Mouse (Mus musculus) heart, embryonic 10.5 days (tissue): ENCODE data around the gene Stxbp6. TPM values are rescaled to one million over a fixed set of nuclear protein-coding genes. Genes with fewer than 3 reads are reported as not detected.
"Not testable (repeated sequence)": the region's sequence is repeated elsewhere in the genome, so short reads cannot be mapped to it uniquely, and the experiment has no call there.

Source experiments
- DNase-seq: peaks from one replicate; pipeline ENCODE4 v3.0.0-alpha.2; 2017; ENCODE audit warnings: low spot score
- H3K27ac ChIP-seq: fragments of 300-500 bp; sonication (generic); 2 replicates; pipeline ENCODE4 v1.5.1; 2016; ENCODE audit warnings: mild to moderate bottlenecking
- H3K27me3 ChIP-seq: fragments of 300-500 bp; sonication (generic); 2 replicates; pipeline ENCODE4 v1.6.1; 2016; ENCODE audit warnings: mild to moderate bottlenecking; ENCODE audit not compliant: poor library complexity, insufficient read depth, severe bottlenecking
- H3K36me3 ChIP-seq: fragments of 300-500 bp; sonication (generic); 2 replicates; pipeline ENCODE4 v1.6.1; 2016; ENCODE audit warnings: mild to moderate bottlenecking, moderate library complexity
- H3K4me1 ChIP-seq: fragments of 300-500 bp; sonication (generic); 2 replicates; pipeline ENCODE4 v1.6.1; 2016; ENCODE audit warnings: mild to moderate bottlenecking
- H3K4me3 ChIP-seq: fragments of 300-500 bp; sonication (generic); 2 replicates; pipeline ENCODE4 v1.5.1; 2016; ENCODE audit warnings: mild to moderate bottlenecking, moderate library complexity
- H3K9me3 ChIP-seq: fragments of 300-500 bp; sonication (generic); 2 replicates; pipeline ENCODE4 v1.6.1; 2016; ENCODE audit warnings: mild to moderate bottlenecking, moderate library complexity
- WGBS: fragments of 180-500 bp; shearing (Covaris S2); methylation state at CpG from one replicate; pipeline ENCODE4 v1.1.7; 2016; 5-methylcytosine and 5-hydroxymethylcytosine counted together
- polyA plus RNA-seq: library from polyadenylated mRNA; unstranded; fragments of >200 nt; fragmentation: Nextera tagmentation; extraction: Ambion mirVana; gene quantifications from 2 replicates; pipeline ENCODE4 v1.2.1, GENCODE M21; 2016

Stxbp6 gene
- 11.0 and 15.6 TPM in 2 replicates for polyA plus RNA-seq

- no peaks in the 10 kb centered on the region for H3K27me3 ChIP-seq
- peak; percentile 82 for DNase-seq
- peak within 1 kb of the TSS; percentile 87 for H3K4me3 ChIP-seq
- H3K9me3 ChIP-seq = no peaks in the 10 kb centered on the region
- peak within 1 kb of the TSS; percentile 94 for H3K27ac ChIP-seq
- no peaks in the 10 kb centered on the region for H3K36me3 ChIP-seq
- 2% methylated on average over 20 of the region's 20 CpGs for WGBS
- H3K4me1 ChIP-seq = peaks cover 17% of the 10 kb centered on the region; the same call in 1 of the 2 replicates
Observed at GRCm38 (mm10) chr12:45074611-45075342, at the start of gene Stxbp6. Stxbp6 (minus strand) TSS chr12:45074709.

GRCm38 (mm10) chr12:45102954-45103353 lies 28.4 kb upstream of the Stxbp6 start:
- not testable (repeated sequence) for H3K9me3 ChIP-seq, H3K36me3 ChIP-seq, H3K27me3 ChIP-seq, DNase-seq, H3K4me3 ChIP-seq, H3K4me1 ChIP-seq, H3K27ac ChIP-seq
- 81% methylated on average over 2 of the region's 2 CpGs for WGBS

- Histone ChIP-seq H3K4me1 (0 out of 2 replicates have a peak, but pooled peaks cover 3% of the 10 kb centered on the region), H3K4me3 (no peak overlapping the region), H3K27ac (no peak overlapping the region), H3K9me3 (no peaks in the 10 kb centered on the region), H3K27me3 (no peaks in the 10 kb centered on the region), H3K36me3 (no peaks in the 10 kb centered on the region)
- 71% methylated on average over 2 of the region's 2 CpGs for WGBS
- DNase-seq = no peak
Observed at GRCm38 (mm10) chr12:45093732-45094131, 19.2 kb upstream of the Stxbp6 start.

GRCm38 (mm10) chr12:45092444-45092843 lies 17.9 kb upstream of the Stxbp6 start:
- no peaks in the 10 kb centered on the region for H3K36me3 ChIP-seq
- H3K27me3 ChIP-seq = no peaks in the 10 kb centered on the region
- H3K9me3 ChIP-seq = no peaks in the 10 kb centered on the region
- 54% methylated on average over 3 of the region's 3 CpGs for WGBS
- DNase-seq = no peak
- no peak overlapping the region for H3K4me3 ChIP-seq
- 0 out of 2 replicates have a peak, but pooled peaks cover 3% of the 10 kb centered on the region for H3K4me1 ChIP-seq
- no peak overlapping the region for H3K27ac ChIP-seq

DNA sequence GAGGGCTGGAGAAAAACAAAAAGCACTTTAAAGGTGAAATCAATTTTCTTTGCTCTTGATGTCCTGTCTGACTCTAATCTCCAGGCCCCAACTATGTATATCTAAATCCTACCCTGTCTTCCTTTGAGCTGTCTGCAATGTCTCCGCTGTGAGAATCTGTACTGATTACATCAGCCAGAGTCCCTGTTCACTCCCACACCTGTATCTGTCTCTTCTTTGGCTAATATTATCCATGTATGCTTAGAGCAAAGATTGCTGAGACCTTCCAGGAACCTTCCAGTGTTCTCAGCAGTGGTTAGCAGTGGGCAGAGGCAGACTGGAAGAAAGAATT lies 8.6 kb upstream of the Stxbp6 start:
- Histone ChIP-seq H3K27ac (no peak overlapping the region), H3K36me3 (no peaks in the 10 kb centered on the region), H3K9me3 (no peaks in the 10 kb centered on the region), H3K4me1 (no peaks in the 10 kb centered on the region), H3K4me3 (no peak overlapping the region), H3K27me3 (no peaks in the 10 kb centered on the region)
- DNase-seq = no peak
- WGBS = 43% methylated on average over 1 of the region's 1 CpGs

DNA sequence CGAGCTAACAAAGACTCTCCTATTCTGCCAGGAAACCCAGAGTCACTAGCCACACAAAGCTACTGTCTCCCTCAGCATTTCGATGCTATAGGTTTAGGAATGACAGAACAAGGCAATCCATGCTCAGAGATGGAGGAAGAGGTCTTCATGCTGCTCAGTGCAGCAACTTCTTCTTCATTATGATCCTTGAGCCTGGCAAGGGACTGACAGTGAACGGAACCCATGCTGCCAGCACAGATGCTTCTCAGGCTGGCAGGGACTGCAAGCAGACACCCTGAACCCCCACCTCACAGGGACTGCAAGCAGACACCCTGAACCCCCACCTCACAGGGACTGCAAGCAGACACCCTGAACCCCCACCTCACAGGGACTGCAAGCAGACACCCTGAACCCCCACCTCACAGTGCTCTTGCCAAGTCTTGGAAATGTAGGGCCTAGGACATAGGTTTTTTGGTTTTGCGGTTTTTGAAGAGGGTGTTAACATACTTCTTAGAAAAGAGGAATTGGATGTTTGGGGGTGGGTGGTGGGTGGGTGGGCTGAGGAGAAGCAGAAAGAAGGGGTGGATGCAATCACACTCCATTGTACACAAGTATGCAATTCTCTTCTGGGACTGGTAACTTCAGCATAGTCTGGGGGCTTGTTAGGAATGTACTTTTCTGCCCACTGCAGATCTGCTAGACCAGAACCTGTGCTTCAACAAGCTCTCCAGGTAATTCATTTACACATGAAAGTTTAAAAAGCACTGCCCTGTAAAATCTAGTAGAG lies 8.1 kb upstream of the Stxbp6 start:
- Histone ChIP-seq H3K4me3 (no peak overlapping the region), H3K27me3 (no peaks in the 10 kb centered on the region), H3K36me3 (no peaks in the 10 kb centered on the region), H3K27ac (no peak overlapping the region), H3K9me3 (no peaks in the 10 kb centered on the region), H3K4me1 (no peaks in the 10 kb centered on the region)
- 87% methylated on average over 4 of the region's 4 CpGs for WGBS
- no peak for DNase-seq

DNA sequence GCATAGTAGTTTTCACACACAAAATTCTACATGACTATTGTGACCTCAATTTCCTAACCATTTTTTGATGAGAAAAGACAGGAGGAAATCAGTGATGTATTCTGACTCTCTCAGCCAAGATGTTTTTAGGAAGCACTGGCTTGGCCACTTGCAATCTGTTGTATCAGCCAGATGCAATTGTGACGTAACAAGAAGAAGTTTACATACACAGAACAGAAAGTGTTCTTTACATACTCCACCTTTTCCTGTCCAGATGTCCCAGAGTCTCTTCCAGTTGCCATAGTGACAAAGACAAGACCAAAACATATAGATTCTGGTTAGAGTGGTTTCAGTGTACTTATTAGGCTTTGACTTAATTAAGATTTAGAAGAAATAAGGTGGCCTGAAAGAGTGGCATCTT lies 7.1 kb upstream of the Stxbp6 start:
- 61% methylated on average over 1 of the region's 1 CpGs for WGBS
- H3K9me3 ChIP-seq = no peaks in the 10 kb centered on the region
- H3K27me3 ChIP-seq = no peaks in the 10 kb centered on the region
- H3K4me1 ChIP-seq = no peaks in the 10 kb centered on the region
- no peak overlapping the region for H3K27ac ChIP-seq
- DNase-seq = no peak
- H3K36me3 ChIP-seq = no peaks in the 10 kb centered on the region
- H3K4me3 ChIP-seq = no peak overlapping the region

GRCm38 (mm10) chr12:45080753-45081122 lies 6.2 kb upstream of the Stxbp6 start:
- Histone ChIP-seq H3K4me3 (no peak overlapping the region), H3K27ac (no peak overlapping the region), H3K36me3 (no peaks in the 10 kb centered on the region), H3K9me3 (no peaks in the 10 kb centered on the region), H3K4me1 (no peaks in the 10 kb centered on the region), H3K27me3 (no peaks in the 10 kb centered on the region)
- 56% methylated on average over 5 of the region's 5 CpGs for WGBS
- no peak for DNase-seq

DNA sequence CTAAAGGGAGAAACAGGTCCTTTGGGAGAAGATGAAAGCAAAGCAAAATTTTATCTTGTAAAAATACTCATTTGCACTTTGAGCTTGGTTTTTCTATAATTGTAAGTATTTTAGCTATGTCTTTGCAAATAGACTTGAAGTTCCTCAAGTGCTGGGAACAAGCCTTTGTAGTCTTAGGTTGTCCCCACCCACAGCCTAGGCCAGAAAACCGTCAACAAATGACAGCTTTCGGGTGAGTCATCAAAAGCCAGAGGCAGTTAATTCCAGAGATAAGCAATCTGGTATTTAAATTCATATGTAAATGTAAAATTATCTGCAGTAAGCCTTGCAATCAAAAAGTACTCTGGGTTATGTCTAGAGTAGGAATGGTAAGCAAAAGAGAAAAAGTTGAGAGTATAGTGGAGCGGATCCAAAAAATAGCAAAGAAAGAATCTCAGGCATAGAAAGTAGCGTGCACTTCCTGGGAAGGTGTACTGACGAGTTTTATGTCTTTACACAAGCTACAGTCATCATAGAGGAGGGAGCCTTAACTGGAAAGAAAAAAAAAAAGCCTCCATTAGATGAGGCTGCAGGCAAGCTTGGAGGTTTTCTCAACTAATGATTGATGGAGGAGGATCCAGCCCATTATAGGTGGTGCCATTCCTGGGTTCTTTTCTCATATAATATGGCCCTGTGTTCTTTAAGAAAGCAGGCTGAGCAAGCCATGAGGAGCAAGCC lies 5.7 kb upstream of the Stxbp6 start:
- no peaks in the 10 kb centered on the region for H3K9me3 ChIP-seq
- no peak overlapping the region for H3K27ac ChIP-seq
- 69% methylated on average over 5 of the region's 5 CpGs for WGBS
- H3K4me3 ChIP-seq = no peak overlapping the region
- no peaks in the 10 kb centered on the region for H3K27me3 ChIP-seq
- DNase-seq = no peak
- H3K4me1 ChIP-seq = 0 out of 2 replicates have a peak, but pooled peaks cover 5% of the 10 kb centered on the region
- no peaks in the 10 kb centered on the region for H3K36me3 ChIP-seq

GRCm38 (mm10) chr12:45075631-45076030 lies 1.1 kb upstream of the Stxbp6 start:
- 42% methylated on average over 11 of the region's 11 CpGs for WGBS
- H3K4me1 ChIP-seq = peaks cover 12% of the 10 kb centered on the region; the same call in 1 of the 2 replicates
- peak overlapping the region; percentile 87 for H3K4me3 ChIP-seq
- H3K27ac ChIP-seq = no peak overlapping the region
- no peak for DNase-seq
- H3K27me3 ChIP-seq = no peaks in the 10 kb centered on the region
- H3K36me3 ChIP-seq = no peaks in the 10 kb centered on the region
- H3K9me3 ChIP-seq = no peaks in the 10 kb centered on the region

DNA sequence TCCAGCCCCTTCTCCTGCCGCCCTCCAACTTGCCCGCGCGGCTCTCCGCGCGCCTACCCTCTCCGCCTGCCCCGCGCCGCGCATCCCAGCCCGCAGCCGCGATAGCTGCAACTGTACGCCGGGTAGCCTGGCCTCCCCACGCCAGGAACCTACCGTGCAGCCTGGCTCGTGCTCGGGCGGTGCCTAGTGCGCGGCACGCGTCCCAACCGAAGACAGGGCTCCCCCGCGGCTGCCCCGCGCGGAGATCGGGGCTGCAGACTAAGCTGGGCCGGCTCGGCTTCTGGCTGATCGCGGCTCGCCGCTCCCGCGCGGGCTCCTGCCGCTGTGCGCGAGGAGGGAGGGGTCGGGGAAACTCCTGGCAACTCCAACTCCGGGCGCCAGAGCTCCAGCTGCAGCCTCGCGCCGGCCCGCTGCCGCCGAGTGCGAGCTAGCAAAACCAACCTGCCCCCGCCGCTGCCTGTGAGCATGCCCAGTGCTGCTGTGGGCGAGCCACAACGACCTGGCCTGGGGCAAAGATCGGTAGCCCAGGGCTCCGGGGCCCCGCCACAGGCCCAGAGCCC lies 387 bp downstream of the Stxbp6 start:
- Histone ChIP-seq H3K4me3 (peak overlapping the region; percentile 87), H3K36me3 (no peaks in the 10 kb centered on the region), H3K9me3 (no peaks in the 10 kb centered on the region), H3K4me1 (peaks cover 17% of the 10 kb centered on the region; the same call in 1 of the 2 replicates), H3K27me3 (no peaks in the 10 kb centered on the region), H3K27ac (peak overlapping the region; percentile 94)
- DNase-seq = peak; percentile 83
- under 1% methylated on average over 62 of the region's 62 CpGs for WGBS

GRCm38 (mm10) chr12:45073331-45074041 lies 1.0 kb downstream of the Stxbp6 start:
- under 1% methylated on average over 28 of the region's 28 CpGs for WGBS

More at GRCm38 (mm10) chr12:45073331-45074041, 1.0 kb downstream of the Stxbp6 start:
- H3K36me3 ChIP-seq = no peaks in the 10 kb centered on the region
- no peaks in the 10 kb centered on the region for H3K27me3 ChIP-seq
- H3K4me3 ChIP-seq = peak overlapping the region; percentile 87
- peak overlapping the region; percentile 94 for H3K27ac ChIP-seq
- H3K9me3 ChIP-seq = no peaks in the 10 kb centered on the region
- DNase-seq = no peak
- peaks cover 17% of the 10 kb centered on the region; the same call in 1 of the 2 replicates for H3K4me1 ChIP-seq
